Mouse (Mus musculus) kidney, postnatal 0 days (tissue): ENCODE measurements around the gene Sphk2. TPM values are rescaled to one million over a fixed set of nuclear protein-coding genes. Genes with fewer than 3 reads are reported as not detected.

Source experiments
- ATAC-seq: fragments of 200-750 bp; cut with Nextera tagmentation; replicated peaks from 2 replicates; pipeline ENCODE4 v1.8.0; 2017; ENCODE audit warnings: low read depth, moderate number of reproducible peaks, moderate TSS enrichment, moderate library complexity; ENCODE audit not compliant: low FRiP score
- DNase-seq: peaks from one replicate; pipeline ENCODE4 v3.0.0-alpha.2; 2016; ENCODE audit warnings: low spot score
- H3K27ac ChIP-seq: fragments of 300-500 bp; sonication (generic); 2 replicates; pipeline ENCODE4 v1.5.1; 2014; ENCODE audit warnings: mild to moderate bottlenecking
- H3K27me3 ChIP-seq: fragments of 300-500 bp; sonication (generic); 2 replicates; pipeline ENCODE4 v1.6.1; 2014; ENCODE audit warnings: low read length, mixed read lengths; ENCODE audit not compliant: insufficient read depth
- H3K36me3 ChIP-seq: fragments of 300-500 bp; sonication (generic); 2 replicates; pipeline ENCODE4 v1.6.1; 2014; ENCODE audit warnings: low read length, mixed read lengths; ENCODE audit not compliant: insufficient read depth
- H3K4me1 ChIP-seq: fragments of 300-500 bp; sonication (generic); replicated peaks from 2 replicates; pipeline ENCODE4 v1.6.1; 2014; ENCODE audit warnings: antibody characterized with exemption, low read length, mixed read lengths; ENCODE audit not compliant: insufficient read depth
- H3K4me2 ChIP-seq: fragments of 300-500 bp; sonication (generic); 2 replicates; pipeline ENCODE4 v1.6.1; 2014; ENCODE audit warnings: mild to moderate bottlenecking, low read length, moderate library complexity, mixed read lengths
- H3K4me3 ChIP-seq: fragments of 300-500 bp; sonication (generic); replicated peaks from 2 replicates; pipeline ENCODE4 v1.5.1; 2014; ENCODE audit warnings: low read depth, low read length
- H3K9ac ChIP-seq: fragments of 300-500 bp; sonication (generic); 2 replicates; pipeline ENCODE4 v1.6.1; 2014; ENCODE audit warnings: low read depth, low read length
- H3K9me3 ChIP-seq: fragments of 300-500 bp; sonication (generic); replicated peaks from 2 replicates; pipeline ENCODE4 v1.6.1; 2016; ENCODE audit warnings: low read length, inconsistent platforms, mixed read lengths
- CTCF ChIP-seq: IDR thresholded peaks from 2 replicates; pipeline ENCODE4 v1.5.1; 2016; ENCODE audit warnings: antibody characterized with exemption, low read depth, mild to moderate bottlenecking, moderate library complexity
- WGBS: fragments of 180-500 bp; shearing (Covaris S2); extraction: QIAGEN DNeasy Blood & Tissue Kit; methylation state at CpG from one replicate; pipeline ENCODE4 v1.1.7; 2014; 5-methylcytosine and 5-hydroxymethylcytosine counted together
- polyA plus RNA-seq: library from polyadenylated mRNA; unstranded; fragments of >200 nt; fragmentation: Nextera tagmentation; extraction: Ambion mirVana; gene quantifications from 2 replicates; pipeline ENCODE4 v1.2.1, GENCODE M21; 2015

Gene Sphk2
- polyA plus RNA-seq, 1 experiment from 2014 or later = 20.8 TPM

- ATAC-seq = no peak
- TF ChIP-seq CTCF = no peak
- no peaks in the 10 kb centered on the region for H3K4me1 ChIP-seq
- no peak for DNase-seq
- H3K4me3 ChIP-seq = no peak overlapping the region
- no peaks in the 10 kb centered on the region for H3K9me3 ChIP-seq
- 52% methylated on average over 9 of the region's 9 CpGs for WGBS
- H3K36me3 ChIP-seq = no peaks in the 10 kb centered on the region
- H3K27me3 ChIP-seq = no peaks in the 10 kb centered on the region
- H3K27ac ChIP-seq = no peak overlapping the region
- H3K9ac ChIP-seq = no peak overlapping the region
- H3K4me2 ChIP-seq = no peak overlapping the region
Observed at GRCm38 (mm10) chr7:45750162-45750561, 32.4 kb upstream of the Sphk2 start.

GRCm38 (mm10) chr7:45749401-45749800, 31.6 kb upstream of the Sphk2 start:
- H3K9ac ChIP-seq = no peak overlapping the region
- no peaks in the 10 kb centered on the region for H3K27me3 ChIP-seq
- no peak overlapping the region for H3K4me3 ChIP-seq
- H3K9me3 ChIP-seq = no peaks in the 10 kb centered on the region
- H3K4me1 ChIP-seq = no peaks in the 10 kb centered on the region
- TF ChIP-seq CTCF = no peak
- no peak overlapping the region for H3K4me2 ChIP-seq
- no peak for DNase-seq
- H3K36me3 ChIP-seq = no peaks in the 10 kb centered on the region
- 29% methylated on average over 8 of the region's 10 CpGs for WGBS
- ATAC-seq = no peak
- H3K27ac ChIP-seq = 0 out of 2 replicates have a peak overlapping the region, but pooled peaks have one; percentile 13

GRCm38 (mm10) chr7:45748110-45748509, 30.3 kb upstream of the Sphk2 start:
- 59% methylated on average over 7 of the region's 7 CpGs for WGBS

DNA sequence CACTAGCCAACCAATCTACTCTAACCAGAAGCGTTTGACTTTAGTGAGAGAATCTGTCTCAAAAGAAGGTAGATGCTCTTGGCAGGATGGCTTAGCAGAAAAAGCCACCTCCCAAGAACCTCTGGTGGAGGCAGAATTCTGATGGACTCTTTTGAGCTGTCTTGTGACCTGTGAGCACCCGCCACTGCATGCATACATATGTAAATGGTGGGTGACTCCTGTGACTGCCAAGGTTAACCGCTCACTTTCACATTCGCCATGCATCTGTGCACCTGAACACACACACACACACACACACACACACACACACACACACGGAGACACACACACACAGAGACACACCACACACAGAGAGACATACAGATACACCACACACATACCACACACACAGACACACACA, 29.6 kb upstream of the Sphk2 start:
- WGBS = 83% methylated on average over 5 of the region's 5 CpGs
- H3K4me3 ChIP-seq = no peak overlapping the region
- no peak for TF ChIP-seq CTCF
- no peaks in the 10 kb centered on the region for H3K9me3 ChIP-seq
- no peaks in the 10 kb centered on the region for H3K27me3 ChIP-seq
- no peak for DNase-seq
- H3K27ac ChIP-seq = no peak overlapping the region
- no peaks in the 10 kb centered on the region for H3K4me1 ChIP-seq
- H3K4me2 ChIP-seq = no peak overlapping the region
- H3K9ac ChIP-seq = no peak overlapping the region
- H3K36me3 ChIP-seq = no peaks in the 10 kb centered on the region
- ATAC-seq = no peak

More at GRCm38 (mm10) chr7:45748110-45748509, 30.3 kb upstream of the Sphk2 start:
- no peak overlapping the region for H3K9ac ChIP-seq
- no peak for TF ChIP-seq CTCF
- H3K27ac ChIP-seq = no peak overlapping the region
- H3K4me1 ChIP-seq = no peaks in the 10 kb centered on the region
- no peaks in the 10 kb centered on the region for H3K9me3 ChIP-seq
- no peak overlapping the region for H3K4me3 ChIP-seq
- DNase-seq = no peak
- no peak overlapping the region for H3K4me2 ChIP-seq
- no peak for ATAC-seq
- no peaks in the 10 kb centered on the region for H3K36me3 ChIP-seq
- no peaks in the 10 kb centered on the region for H3K27me3 ChIP-seq

DNA sequence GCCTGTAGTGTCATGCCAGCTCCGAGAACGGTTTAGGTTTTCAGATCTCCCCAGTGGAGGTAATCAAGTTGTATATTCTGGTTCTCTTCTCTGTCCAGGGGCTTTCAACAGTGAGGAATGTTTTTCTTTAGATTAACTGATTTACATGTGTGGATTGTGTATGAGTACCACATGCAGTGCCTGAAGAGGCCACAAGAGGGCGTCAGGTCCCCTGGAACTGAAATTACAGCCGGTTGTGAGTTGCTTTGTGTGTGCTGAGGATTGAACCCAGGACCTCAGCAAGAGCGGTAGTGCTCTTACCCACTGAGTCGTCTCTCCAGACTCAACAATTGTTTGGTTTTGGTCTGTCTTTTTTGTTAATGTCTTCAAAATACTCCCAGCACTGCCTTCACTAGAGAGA, 28.7 kb upstream of the Sphk2 start:
- TF ChIP-seq CTCF = peak; percentile 60
- WGBS = 65% methylated on average over 6 of the region's 6 CpGs

GRCm38 (mm10) chr7:45744387-45744786, 26.6 kb upstream of the Sphk2 start:
- H3K9me3 ChIP-seq = no peaks in the 10 kb centered on the region
- 0 out of 2 replicates have a peak, but pooled peaks cover 6% of the 10 kb centered on the region for H3K4me1 ChIP-seq
- ATAC-seq (peak; percentile 83), DNase-seq (peak; percentile 94)
- H3K27ac ChIP-seq = no peak overlapping the region
- H3K4me3 ChIP-seq = no peak overlapping the region
- H3K27me3 ChIP-seq = no peaks in the 10 kb centered on the region
- TF ChIP-seq CTCF = no peak
- H3K36me3 ChIP-seq = no peaks in the 10 kb centered on the region
- no peak overlapping the region for H3K9ac ChIP-seq
- H3K4me2 ChIP-seq = no peak overlapping the region
- WGBS = 33% methylated on average over 2 of the region's 2 CpGs

More for the DNA sequence above, 28.7 kb upstream of the Sphk2 start:
- ATAC-seq (no peak), DNase-seq (no peak)
- H3K9ac ChIP-seq = no peak overlapping the region
- H3K27me3 ChIP-seq = no peaks in the 10 kb centered on the region
- no peaks in the 10 kb centered on the region for H3K36me3 ChIP-seq
- H3K27ac ChIP-seq = no peak overlapping the region
- 0 out of 2 replicates have a peak, but pooled peaks cover 6% of the 10 kb centered on the region for H3K4me1 ChIP-seq
- no peak overlapping the region for H3K4me3 ChIP-seq
- H3K9me3 ChIP-seq = no peaks in the 10 kb centered on the region
- no peak overlapping the region for H3K4me2 ChIP-seq

DNA sequence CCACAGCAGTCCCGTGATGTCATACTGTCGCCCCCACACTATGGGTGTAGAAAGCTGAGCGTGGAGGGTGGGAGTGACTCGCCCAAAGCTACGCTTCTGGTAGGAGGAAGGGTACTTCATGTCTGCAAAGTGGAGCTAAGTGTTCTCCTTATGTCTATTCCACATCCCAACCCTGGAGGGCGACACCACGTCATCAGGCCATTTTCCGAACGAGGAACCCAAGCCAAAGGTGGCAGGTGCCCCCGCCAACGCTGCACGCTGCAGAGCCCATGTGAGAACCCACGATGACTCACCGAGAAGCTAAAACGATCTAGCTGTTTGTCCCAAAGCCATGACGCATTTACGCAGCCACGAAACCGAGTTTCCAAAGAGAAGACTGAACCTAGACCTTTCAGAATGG, 24.5 kb upstream of the Sphk2 start:
- Histone ChIP-seq H3K9ac (no peak overlapping the region), H3K4me1 (0 out of 2 replicates have a peak, but pooled peaks cover 6% of the 10 kb centered on the region), H3K4me2 (peak overlapping the region; percentile 38), H3K27ac (no peak overlapping the region), H3K9me3 (no peaks in the 10 kb centered on the region), H3K4me3 (peak overlapping the region; percentile 20), H3K27me3 (no peaks in the 10 kb centered on the region), H3K36me3 (no peaks in the 10 kb centered on the region)
- DNase-seq (no peak), ATAC-seq (0 out of 2 replicates have a peak, but pooled peaks have one; percentile 14)
- TF ChIP-seq CTCF = peak; percentile 55
- WGBS = 42% methylated on average over 19 of the region's 19 CpGs
